Mouse (Mus musculus) heart, adult 8-10 months (tissue): Measurements from ENCODE around the gene Gimap7. TPM values are rescaled to one million over a fixed set of nuclear protein-coding genes. Genes with fewer than 3 reads are reported as not detected.
"Not testable (repeated sequence)": the region's sequence is repeated elsewhere in the genome, so short reads cannot be mapped to it uniquely, and the experiment has no call there.

Source experiments
- DNase-seq: peaks from one replicate; pipeline ENCODE4 v3.0.0; 2022; ENCODE audit warnings: low spot score
- total RNA-seq, 4 experiments: library from RNA; stranded (reverse); gene quantifications; 2 replicates each; pipeline ENCODE4 v1.2.4; 2022

Gimap7 gene
- under 1 TPM in 3 of 4 experiments, not detected in 1; 0.22 to 0.78 (median 0.71) TPM for total RNA-seq

DNA sequence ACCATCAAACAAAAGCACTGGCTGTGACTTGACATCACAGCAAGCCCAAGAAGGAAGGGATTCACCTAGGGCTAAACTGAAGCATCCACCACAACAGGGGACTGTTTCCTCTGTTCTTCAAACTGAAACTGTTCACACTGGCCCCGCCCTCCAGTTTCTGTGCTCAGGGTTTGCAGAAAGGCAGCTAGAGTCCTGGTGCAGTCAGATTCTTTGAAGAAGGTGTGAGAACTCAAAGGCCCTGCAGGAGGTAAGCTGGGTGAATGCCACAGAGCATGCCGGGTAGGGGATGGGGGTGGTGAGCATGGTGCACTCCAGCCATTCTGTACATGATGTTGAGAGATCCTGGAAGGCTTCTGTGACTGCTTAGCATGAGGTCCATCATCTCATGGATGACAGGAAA lies at the start of gene Gimap7, which contains the start of gene Gm28053:
Gene Gimap7, plus strand, starts transcription at position 167 of the 400 bp plus-strand sequence.
Gene Gm28053, plus strand, starts transcription at position 153 of the 400 bp plus-strand sequence.
- no peak for DNase-seq

DNA sequence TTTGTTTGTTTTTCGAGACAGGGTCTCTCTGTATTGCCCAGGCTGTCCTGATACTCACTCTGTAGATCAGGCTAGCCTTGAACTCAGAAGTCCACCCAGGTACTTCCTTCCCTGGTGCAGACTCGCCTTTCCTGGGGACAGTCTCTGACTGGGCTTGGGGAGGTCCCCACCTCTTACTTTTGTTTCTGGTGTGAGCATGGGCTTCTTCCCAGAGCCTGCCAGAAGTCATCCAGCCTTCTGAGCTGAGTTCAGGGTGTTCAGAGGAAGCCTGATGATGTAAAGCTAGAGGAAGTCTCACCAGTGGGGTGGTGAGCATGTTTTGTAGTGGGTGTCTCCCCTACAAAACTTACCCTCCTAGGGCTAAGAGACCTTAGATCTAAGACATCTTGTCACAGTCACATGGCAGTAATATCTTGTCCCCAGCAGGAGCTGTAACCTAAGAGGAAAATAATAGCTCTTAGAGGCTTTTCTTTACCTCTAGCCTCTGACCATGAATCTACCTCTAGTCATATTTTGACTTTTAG lies 48.9 kb upstream of the Gimap7 start:
- no peak for DNase-seq

DNA sequence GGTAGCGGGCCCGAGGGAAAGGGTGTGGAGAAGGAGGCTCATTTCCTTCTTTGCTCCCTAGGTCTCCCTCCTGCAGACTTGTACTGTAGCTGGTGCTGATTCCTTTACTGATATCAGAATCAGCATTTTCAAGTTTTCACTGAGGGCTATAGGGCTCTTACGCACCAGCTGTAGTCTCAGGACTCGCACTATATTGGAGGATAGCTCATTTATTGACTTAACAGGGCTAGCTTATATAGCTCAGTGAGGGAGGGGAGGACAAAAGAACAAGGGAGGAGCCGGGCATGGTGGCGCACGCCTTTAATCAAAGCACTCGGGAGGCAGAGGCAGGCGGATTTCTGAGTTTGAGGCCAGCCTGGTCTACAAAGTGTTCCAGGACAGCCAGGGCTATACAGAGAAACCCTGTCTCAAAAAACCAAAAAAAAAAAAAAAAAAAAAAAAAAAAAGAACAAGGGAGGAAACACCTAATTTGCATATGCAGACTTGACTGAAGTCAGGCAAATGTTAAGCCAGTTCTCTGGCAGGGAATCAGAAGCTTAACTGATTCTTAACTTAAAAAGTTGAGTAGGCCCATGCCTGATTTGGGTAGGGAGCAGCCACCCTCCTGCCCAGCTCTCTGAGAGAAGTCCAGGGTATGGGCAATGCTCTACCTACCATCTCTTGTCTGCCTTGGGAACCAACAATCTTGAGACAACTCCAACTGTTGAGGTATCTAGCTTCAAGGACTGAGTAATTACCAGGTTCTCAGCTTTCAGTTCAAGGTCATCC lies 43.9 kb upstream of the Gimap7 start:
- DNase-seq: no peak

DNA sequence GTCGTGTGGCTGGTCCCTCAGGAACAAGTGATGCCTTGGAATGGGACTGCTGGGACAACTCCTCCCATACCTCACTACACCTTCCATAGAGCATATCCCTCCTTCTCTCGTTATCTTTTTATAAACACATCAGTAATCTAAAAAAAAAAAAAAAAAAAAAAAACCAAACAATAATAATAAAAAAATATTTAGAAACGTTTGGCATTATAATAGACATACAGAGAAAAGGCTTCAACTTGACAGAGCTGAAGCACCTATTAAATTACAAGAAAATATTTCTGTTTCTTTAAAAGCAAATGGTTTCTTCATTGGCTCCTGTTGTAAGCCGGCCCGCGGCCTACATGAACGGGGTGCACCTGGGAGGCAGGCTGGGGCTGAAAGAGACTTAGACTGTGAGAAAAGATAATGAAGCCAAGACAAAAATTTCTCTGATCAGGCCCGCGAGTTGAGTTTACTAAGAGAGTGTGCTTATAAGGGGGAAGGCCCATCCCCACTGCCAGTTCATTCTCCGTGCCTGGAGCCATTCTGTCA lies 43.0 kb upstream of the Gimap7 start:
- DNase-seq: no peak

DNA sequence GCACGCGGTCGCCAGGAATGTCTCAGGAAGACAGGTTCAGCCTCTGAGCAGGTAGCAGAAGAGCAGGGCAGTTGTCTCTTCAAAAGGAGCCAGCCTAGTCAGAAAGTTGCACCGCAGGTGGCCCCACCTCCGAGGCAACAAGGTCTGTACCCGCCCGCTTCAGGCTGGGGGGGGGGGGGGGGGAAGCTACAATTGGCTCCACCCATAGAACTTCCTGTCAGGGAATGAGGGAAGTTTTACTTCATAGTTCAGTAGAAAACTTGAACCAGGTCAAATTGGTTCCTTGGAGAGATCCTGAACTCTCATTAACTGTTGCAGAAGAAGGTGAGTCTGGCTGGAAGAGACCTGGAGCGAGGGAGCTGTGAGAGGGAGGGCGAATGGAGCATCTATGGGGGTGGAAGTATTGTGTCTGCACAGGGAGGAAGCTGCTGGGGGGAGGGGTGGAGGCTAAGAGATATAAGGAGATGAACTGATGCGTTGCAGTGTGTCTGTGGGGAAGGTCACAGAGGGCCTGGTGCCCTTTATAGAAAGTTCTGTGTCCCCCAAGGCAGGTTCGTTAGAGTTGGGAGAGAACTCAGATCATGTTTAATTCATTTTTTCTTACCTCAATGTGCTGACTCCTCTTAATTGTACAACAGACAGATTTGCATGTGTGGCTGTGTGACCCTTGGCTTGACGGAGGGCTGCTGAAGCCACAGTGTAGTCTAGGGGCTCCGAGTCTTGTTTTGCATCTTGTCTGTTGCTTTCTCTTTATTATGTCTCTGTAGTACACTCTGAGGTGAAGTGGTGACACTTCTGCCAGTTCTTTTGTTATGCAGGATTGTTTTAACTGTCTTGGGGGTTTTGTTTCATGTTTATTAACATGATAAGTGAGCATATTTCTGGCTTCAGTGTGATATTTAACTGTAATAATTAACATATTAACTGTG lies 42.2 kb upstream of the Gimap7 start, which contains the start of gene Gimap9:
Gene Gimap9, plus strand, starts transcription at position 199 of the 929 bp plus-strand sequence.
- peak; percentile 38 for DNase-seq

DNA sequence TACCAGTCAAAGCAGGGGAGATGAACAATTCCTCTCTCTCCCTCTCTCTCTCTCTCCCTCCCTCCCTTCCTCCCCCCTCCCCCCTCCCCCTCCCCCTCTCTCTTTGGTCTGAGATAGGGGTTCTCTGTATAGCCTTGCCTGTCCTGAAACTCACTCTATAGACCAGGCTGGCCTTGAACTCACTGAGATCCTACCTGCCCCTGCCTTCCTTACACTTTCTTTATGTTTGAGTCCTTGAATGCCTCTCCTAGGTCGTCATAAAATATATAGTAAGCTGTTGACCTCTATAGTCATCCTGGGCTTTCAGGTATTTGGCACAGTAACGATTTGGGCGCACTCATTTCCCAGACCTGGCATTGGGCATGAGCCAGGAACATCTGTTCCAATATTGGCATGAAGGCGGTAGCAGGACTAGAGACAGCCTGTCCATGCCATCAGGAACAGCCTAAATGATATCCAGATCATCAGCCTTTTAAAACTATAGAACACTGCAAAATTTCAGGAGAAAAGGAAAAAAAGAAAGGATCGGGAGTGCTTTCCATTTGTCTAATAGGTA lies 41.5 kb upstream of the Gimap7 start:
- no peak for DNase-seq

DNA sequence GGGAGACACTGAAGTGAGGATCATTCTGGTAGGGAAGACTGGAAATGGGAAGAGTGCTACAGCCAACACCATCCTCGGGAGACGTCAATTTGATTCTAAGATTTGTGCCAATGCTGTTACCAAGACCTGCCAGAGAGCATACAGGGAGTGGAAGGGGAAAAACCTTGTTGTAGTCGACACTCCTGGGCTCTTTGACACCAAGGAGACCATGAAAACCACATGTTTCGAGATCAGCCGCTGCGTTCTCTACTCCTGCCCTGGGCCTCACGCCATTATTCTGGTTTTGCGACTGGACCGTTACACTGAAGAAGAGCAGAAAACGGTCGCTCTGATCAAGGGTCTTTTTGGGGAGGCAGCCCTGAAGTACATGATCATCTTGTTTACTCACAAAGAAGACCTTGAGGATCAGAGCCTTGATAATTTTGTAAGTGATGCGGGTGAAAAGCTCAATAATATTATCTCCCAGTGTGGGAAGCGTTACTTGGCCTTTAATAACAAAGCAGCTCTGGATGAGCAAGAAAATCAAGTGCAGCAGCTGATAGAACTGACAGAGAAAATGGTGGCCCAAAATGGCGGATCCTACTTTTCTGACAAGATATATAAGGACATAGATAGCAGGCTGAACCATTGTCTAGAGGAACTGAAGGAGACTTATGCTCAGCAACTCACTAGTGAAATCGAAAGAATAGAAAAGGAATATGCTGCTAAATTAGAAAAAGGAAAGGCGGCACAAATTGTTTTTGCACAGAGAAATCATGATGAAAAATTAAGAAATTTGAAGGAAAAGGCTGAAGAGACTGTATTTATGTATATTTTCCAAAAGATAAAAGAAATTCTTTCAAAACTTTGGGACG lies 40.7 kb upstream of the Gimap7 start:
- DNase-seq: no peak

DNA sequence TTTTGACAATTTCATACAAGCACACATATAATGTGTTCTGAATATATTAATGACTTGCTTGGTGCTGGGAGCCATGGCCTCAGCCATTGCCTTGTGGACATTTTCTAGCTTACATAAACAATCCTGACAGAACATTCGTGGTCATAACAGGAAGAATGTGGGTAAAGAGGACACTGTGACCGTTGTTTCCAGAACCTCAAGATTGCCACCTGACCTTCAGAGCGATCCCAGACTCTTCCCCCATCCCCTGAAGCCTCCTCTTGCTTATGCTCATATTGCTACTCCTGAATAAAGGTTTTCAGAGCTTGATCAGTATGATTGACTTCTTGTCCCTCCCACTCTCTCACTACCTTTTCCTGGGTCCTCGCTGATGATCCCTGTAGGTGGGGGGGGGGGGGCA lies 40.0 kb upstream of the Gimap7 start:
- DNase-seq: no peak

DNA sequence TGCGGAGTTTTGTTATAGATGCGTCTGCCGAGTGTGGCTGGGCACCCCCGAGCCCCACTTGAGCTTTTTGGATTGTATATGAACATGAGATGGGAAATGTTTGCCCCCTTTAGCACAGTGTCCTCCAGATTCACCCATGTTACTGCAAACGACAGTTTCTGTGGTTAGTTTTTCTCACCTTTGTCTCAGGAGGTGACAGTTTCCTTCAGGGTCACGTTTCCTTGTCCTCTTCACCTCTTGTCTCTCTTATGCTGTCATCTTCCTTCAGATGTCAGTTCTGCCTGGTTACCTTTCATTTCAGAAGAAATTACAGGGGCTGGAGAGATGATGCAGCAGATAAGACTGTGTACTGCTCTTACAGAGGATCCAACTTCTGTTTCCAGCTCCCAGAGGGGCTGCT lies 38.7 kb upstream of the Gimap7 start:
- no peak for DNase-seq

DNA sequence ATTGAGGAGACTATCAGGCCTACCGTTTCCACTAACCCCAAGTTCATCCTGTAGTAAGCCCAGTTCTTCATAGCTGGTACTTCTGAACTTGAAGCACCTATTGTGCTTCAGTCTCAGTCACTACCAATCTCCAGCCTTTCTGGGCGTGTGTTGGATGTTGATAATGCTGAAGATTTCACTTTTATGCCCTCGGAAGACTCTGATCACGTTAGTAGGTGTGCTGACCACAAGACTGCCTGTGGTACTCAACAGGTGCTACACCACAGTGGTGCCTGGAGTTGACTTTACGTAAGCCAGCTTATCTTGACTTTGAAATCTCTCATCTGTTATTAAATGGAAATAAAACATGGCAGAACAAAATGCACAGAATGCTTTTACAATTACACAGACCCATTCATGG lies 38.0 kb upstream of the Gimap7 start:
- DNase-seq: no peak

DNA sequence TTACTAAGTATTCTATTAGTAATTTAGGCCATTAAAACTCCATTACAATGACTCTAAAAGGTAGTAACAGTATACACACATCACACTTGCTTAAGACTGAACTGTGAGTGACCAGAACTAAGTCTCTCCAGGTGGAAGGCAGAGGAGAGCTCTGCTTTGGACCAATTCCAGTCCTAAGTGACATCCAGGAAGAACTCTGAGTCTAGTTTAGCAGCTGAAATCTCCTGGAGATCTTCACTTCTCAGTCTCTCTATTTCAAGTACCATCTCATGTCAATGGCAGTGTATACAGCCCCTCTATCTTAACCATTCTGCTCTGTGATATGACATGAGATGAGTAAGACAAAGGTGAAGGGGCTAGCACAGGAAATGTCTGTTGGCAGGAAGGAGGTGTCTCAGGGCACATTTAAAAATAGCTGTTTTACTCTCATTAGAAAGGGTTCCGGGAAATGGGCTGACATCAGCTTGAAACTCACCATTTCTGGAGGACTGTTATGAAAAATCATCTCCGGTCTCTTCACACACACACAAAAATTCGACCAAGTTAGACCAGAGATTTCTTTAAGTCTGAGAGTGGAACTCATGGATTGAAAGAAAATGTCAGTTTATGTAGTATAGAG lies 36.8 kb upstream of the Gimap7 start:
- peak; percentile 51 for DNase-seq

DNA sequence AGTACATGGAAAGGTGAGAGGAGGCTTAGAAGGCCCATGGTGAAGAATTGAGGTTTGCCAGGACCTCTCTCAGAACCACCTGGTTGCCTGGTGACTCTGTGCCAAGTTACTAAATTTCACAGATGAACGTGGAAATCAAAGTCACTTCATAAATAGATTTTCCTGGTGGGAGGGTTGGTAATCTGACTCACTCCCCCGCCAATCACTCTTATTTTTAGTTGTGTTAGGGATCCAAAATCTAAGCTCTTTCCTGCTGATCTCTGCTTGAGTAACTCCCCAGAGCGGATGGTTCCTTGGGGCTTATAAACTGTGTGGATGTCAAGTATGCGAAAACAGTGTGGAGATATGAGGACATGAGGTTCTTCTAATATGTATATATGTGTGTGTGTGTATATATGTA lies 36.1 kb upstream of the Gimap7 start:
- DNase-seq: no peak

DNA sequence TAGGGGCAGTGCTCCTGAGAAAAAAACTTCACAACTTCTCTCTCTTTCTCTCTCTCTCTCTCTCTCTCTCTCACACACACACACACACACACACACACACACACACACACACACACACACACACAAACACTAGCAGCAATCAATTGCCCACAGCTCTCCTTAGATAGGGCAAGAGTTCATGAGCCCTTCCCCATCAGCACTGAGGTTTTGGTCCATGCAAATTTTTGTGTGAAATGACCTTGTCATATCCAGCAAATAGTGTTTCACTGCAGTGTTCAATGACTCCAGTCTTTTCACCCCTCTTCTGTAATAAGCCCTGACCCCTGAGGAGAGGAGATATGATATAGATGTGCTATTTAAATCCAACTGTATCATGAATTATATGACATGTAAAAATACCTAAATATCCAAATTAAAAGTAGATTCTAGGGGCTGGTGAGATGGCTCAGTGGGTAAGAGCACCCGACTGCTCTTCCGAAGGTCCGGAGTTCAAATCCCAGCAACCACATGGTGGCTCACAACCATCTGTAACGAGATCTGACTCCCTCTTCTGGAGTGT lies 35.1 kb upstream of the Gimap7 start:
- DNase-seq: not testable (repeated sequence)

DNA sequence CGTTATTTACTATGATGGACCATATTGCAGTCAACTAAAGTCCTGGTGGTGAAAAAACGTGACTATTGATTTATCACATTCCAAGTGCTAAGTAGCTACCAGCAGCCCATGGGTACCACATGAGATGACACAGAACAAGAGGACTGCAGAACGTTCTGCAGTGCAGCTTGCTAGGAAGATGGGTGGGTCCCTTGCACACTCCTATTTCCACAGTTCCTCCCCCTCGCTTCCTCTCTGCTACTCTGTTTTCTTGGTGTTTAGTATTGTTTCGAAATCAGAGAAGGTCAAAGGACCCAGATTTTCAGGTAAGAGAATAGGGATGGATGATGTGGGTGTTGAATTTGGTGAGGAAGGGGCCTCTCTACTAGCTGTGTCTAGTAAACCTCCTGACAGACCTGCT lies 34.1 kb upstream of the Gimap7 start, which contains the start of gene Gimap4:
Gene Gimap4, plus strand, starts transcription at position 231 of the 400 bp plus-strand sequence.
- peak; percentile 51 for DNase-seq

DNA sequence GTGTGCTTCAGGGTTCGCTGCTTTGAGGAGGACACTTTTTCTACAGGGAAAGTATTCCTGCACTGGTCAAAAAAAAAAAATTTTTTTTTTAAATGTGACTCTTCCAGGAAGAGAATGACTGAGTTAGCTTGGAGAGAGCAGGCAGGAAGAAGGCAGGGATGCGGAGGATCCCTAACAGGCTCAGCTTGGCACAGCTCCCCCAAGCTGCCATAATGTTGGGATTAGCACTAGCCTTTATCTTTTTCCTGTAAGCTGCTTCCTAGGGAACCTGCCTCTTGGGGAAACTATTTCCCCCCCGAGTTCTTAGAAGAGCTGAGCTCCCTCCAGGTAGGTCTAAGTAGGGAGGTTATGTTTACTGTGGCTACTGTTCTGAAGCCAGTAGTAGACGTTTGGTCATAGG lies 33.6 kb upstream of the Gimap7 start:
- no peak for DNase-seq

DNA sequence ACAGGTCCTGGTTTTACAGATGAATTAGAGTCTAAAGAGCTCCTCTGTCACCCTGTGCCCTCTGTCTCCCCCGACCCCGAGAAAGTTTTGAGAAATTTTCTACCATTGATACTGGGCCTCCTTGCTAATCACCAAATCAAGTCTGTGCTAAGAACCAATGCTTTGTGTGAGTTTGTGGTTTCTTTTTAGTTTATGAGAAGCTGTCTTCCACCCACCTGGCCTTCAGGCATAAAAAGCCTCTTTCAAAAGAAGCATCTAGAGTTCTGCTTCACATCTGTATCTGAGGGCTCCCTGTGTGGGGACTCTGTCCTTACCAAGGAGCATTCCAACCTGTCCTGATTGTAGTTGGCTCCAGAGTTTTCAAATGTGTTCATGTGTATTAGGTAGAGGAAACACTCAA lies 33.2 kb upstream of the Gimap7 start:
- no peak for DNase-seq

DNA sequence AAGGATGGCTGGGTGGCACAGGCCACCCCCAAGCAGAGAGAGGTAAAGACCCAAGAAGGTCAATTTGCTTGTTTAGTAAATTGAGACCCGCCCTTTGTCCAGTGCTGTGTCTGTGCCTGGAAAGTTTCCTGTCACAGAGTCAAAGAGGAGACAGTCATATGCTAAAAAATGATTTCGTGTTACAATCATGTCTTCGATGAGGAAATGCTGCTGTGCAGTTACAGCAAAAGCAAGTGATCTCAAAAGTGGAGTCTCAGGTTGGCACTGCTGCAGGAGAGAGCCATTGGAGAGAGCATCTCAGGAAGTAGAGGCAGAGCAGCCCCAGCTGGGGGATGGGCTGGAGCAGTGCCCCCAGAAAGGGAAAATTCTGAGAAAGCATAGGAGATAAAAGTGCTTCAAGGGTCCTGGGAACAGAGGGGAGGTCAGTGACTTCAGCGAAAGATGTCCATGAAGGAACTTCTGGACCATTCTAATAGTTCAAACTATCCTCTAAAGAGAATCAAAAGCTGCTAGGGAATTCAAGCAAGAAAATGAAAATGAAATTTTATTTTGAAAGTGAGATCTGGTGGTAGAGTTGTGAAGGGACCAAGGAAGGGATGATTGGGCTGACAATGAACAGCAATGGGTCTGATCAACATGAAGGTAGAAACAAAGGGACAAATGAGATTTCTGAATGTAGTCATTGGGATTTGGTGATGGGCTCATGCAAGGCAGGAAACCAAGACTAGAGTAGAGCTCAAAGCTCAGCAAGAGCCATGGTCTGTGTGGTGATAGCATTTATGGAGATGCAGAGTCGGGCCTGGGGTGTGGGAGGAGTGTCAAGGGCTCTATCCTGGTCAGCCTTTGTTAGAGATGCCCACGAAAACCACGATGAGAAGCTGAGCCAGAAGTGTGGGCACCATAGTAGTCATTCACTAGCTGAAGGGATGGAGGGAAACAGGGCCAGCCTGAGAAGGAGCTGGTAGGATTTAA lies 32.4 kb upstream of the Gimap7 start:
- no peak for DNase-seq

DNA sequence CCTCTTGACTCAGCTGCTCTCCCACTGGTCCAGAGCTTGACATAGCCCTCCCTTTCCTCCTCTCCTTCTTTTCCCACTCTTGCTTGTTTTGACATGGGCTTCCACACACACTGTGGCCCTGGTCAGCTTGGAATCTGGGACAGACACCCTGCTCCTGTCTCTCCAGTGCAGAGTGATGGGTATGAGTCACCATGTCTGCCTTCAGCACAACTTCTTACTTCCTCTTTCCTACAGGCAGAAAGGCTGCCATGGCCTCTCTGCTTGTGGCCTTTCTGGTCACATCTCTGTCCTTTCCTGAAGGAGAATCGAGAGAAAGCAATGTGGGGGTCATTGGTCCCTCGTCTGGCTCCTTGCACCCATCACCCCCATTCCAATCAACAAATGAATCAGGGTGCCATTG lies 31.3 kb upstream of the Gimap7 start:
- DNase-seq: no peak

DNA sequence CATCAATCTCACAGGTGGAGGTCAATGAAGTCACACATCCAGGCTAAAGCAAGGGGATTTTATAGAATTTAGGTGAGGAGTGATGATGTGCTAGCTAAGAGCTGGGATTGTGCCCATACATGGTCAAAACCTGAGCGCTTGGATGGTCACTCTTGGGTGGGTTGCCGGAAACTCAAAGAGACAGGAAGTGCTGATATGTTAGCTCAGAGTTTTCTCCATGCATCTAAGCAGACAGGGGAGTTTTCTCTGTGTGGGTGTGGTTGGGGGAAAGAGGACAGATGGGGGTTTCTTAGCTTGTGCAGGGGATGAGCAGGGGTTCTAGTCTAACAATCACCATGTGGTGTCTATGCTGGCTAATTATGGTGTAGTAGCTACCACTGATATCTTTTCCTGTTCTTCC lies 29.1 kb upstream of the Gimap7 start:
- DNase-seq: no peak
